Mouse (Mus musculus) WW6 (cell line): ENCODE measurements around the gene Gm7356.
"Not testable (repeated sequence)": the region's sequence is repeated elsewhere in the genome, so short reads cannot be mapped to it uniquely, and the experiment has no call there.

Source experiments
- DNase-seq: peaks from one replicate; pipeline ENCODE4 v3.0.0-alpha.2; 2013; ENCODE audit warnings: low read depth, low spot score

Gm7356 gene

GRCm38 (mm10) chr17:14003604-14004003 is at the start of gene Gm7356:
TSS of gene Gm7356 (minus strand) at chr17:14003704.
- not testable (repeated sequence) for DNase-seq

DNA sequence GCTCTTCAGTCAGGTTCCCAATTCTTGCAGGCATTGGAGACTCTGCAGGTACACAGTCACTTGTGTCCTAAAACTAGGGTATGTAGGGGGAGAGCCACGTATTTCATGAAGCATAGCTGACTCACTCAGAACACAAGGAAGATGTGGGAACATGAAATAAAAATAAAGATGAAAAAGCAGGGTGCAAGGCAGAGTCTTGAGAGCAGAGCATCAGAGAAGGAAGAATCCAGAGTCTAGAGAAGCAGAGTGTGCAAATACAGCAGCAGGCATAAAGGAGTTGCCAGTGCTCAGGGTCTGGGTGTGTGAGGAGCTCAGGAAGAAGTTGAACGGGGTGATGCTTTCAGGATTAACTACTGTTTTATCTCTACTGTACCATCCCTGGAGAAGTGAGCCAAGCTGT is 38.4 kb upstream of the Gm7356 start:
- DNase-seq, result not testable (repeated sequence)

GRCm38 (mm10) chr17:14037012-14037411 is 33.5 kb upstream of the Gm7356 start:
- DNase-seq, result not testable (repeated sequence)

GRCm38 (mm10) chr17:14036113-14036512 is 32.6 kb upstream of the Gm7356 start:
- not testable (repeated sequence) for DNase-seq

DNA sequence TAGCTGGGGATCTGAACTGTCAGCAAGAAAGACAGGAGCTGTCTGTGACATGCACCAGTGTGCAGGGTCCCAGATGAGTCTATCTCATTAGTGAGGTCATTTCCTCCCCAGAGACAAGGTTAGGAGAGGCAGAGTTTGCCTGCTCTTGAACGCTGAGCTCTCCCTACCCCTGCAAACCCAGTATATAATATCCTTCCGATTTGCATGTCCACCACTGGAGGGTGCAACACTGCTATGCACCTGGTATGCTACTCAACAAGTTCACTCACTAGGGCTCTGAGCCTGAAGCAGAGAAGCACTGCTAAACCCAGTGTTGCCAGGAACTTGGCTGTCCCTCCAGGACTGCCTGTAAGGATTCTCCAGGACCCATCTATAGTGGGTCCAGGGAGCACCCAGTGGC is 10.1 kb downstream of the Gm7356 start:
- not testable (repeated sequence) for DNase-seq

DNA sequence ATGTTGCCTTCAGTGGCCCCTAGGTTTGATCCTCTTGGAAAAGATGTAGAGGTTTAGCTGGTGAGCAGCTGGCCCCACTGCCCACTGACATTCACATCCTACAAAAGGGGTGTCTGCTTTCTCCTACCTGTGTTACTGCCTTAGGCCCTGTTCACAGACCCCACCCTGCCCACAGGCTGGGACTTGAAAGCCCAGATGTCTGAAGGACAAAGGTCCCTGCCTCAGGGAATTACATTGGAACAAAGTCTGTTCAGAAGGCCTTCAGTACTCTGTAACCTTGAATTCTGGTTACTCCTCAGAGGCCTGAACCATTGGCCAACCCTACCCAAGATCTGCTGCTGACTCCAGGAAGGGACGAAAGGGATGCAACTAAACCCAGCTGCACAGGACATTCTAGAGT is 15.8 kb downstream of the Gm7356 start:
- DNase-seq, result no peak

- not testable (repeated sequence) for DNase-seq
Measured at GRCm38 (mm10) chr17:13970796-13971195, 32.7 kb downstream of the Gm7356 start.

DNA sequence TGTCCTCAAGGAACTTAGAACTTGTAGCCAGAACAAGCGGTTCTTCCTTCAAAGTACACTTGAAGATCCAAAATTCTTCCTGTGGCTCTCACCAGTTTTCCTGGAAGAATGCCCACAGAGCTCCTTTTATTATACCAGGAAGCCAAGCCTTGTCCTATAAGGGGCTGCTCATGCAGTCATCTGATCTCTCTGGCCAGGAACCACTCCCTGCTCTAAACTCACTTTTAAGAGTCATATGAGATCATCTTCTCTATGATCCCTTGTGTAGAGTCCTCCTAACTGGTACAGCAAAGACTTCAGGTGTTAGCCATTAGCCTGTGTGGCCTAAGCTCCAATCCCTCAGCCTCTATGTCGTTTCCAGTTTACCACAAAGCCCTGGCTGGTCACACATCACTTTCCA is 33.6 kb downstream of the Gm7356 start:
- DNase-seq, result not testable (repeated sequence)

DNA sequence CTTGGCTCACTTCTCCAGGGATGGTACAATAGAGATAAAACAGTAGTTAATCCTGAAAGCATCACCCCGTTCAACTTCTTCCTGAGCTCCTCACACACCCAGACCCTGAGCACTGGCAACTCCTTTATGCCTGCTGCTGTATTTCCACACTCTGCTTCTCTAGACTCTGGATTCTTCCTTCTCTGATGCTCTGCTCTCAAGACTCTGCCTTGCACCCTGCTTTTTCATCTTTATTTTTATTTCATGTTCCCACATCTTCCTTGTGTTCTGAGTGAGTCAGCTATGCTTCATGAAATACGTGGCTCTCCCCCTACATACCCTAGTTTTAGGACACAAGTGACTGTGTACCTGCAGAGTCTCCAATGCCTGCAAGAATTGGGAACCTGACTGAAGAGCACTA is 38.5 kb downstream of the Gm7356 start:
- not testable (repeated sequence) for DNase-seq

- not testable (repeated sequence) for DNase-seq
Measured at GRCm38 (mm10) chr17:13962245-13962644, 41.3 kb downstream of the Gm7356 start.

DNA sequence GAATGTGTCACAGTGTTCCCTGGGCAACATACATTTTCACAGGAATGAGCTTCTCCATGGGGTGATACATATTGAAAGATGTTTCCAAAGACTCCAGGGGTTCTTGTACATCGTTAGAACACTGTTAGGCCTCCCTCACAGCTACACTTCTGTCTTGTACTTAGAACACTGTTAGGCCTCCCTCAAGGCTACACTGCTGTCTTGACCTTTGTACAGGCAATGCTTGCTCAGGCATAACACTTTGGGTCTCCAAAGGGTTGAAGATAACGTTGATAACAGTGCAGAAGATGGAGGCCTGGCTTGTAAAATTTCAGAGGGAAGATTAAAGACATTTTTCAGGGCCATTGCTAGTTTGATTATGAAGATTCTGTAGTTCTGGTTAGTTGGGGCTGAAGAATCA is 45.4 kb downstream of the Gm7356 start:
- not testable (repeated sequence) for DNase-seq

DNA sequence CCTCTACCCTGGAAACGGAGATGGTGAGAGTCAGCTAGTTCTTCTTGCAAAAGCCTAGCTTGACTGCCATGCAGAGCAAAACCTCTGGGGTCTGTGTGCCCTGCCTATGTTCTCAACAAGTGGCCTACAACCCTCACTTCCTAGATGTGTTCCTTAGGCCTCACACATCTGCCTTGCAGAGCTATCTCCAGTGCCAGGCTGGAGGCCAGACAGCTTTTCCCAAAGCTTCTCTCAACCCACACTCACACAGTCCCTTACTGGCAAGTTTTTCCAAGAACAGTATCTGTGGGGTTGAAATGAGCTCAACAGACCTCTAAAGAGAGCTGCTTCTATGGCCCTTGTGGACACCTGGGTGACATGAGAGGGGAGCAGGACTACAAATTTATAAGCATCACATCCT is 51.9 kb downstream of the Gm7356 start:
- not testable (repeated sequence) for DNase-seq
